10 mouse cellular contexts compared by ENCODE assay signal in genomic region chr2:72117138-72118011, GRCm38 (mm10).
DNase-seq lines count a peak whose midpoint lies in the region; ATAC-seq and TF ChIP-seq lines count a peak whose summit lies in the region.
"Had no signal": no experiment of that assay in that cellular context is flagged by ENCODE, and none has a peak within 500 bp of the region (broad histone marks: within the 10 kb centered on the region; RNA-seq: fewer than 3 reads in every experiment).

No protein-coding gene starts in this region.

- no peaks in the 10 kb centered on the region for H3K27me3 ChIP-seq in kidney, postnatal 0 days (ENCODE audit: insufficient read depth, low read length)
- no peaks in the 10 kb centered on the region for H3K27me3 ChIP-seq in midbrain, embryonic 10.5 days (ENCODE audit: low read depth, poor library complexity, severe bottlenecking)
- H3K27me3 ChIP-seq: stomach, embryonic 15.5 days had no signal

- H3K4me1 ChIP-seq in kidney, postnatal 0 days (replicated peaks; ENCODE audit: insufficient read depth, low read length), result peaks cover 22% of the 10 kb centered on the region
- H3K4me1 ChIP-seq in midbrain, embryonic 10.5 days, result peaks cover 3% of the 10 kb centered on the region; the same call in 1 of the 2 replicates
- H3K4me1 ChIP-seq: stomach, embryonic 15.5 days had no signal

- no peaks in the 10 kb centered on the region for H3K36me3 ChIP-seq in kidney, postnatal 0 days (ENCODE audit: insufficient read depth, low read length)
- H3K36me3 ChIP-seq in midbrain, embryonic 10.5 days, result no peaks in the 10 kb centered on the region
- H3K36me3 ChIP-seq: stomach, embryonic 15.5 days had no signal

- no peak overlapping the region for H3K4me3 ChIP-seq in kidney, postnatal 0 days (replicated peaks; ENCODE audit: low read depth, low read length)
- H3K4me3 ChIP-seq in midbrain, embryonic 10.5 days, result no peak overlapping the region
- H3K4me3 ChIP-seq: stomach, embryonic 15.5 days had no signal

- ATAC-seq in CD4-positive, CD25-positive, alpha-beta regulatory T cell, adult 4 months, result peak; percentile 67
- no peak; the same call in 1 of the 2 replicates for ATAC-seq in kidney, postnatal 0 days (replicated peaks; ENCODE audit: low FRiP score, low read depth)

- peak; percentile 51 for DNase-seq in embryo, embryonic 10 days (ENCODE audit: low spot score)
- DNase-seq in embryo, embryonic 11 days, result no peak
- DNase-seq in heart, adult 9 months (ENCODE audit: low spot score in 2 of 2), result peak; percentile 79 to 89
- peak; percentile 56 for DNase-seq in kidney, postnatal 0 days (ENCODE audit: low spot score)
- peak; percentile 20 to 33 for DNase-seq in thymus, postnatal 10 days (ENCODE audit: low spot score in 2 of 2)
- no peak for DNase-seq in midbrain, embryonic 10.5 days (ENCODE audit: low spot score)
- no peak for DNase-seq in cerebellum, adult 8-10 months

- peak overlapping the region; percentile 54 for H3K27ac ChIP-seq in kidney, postnatal 0 days
- H3K27ac ChIP-seq in midbrain, embryonic 10.5 days (replicated peaks), result no peak overlapping the region; the same call in 1 of the 2 replicates
- H3K27ac ChIP-seq: liver, embryonic 14.5 days; stomach, embryonic 15.5 days had no signal

- no peak for TF ChIP-seq CTCF in kidney, postnatal 0 days (IDR thresholded peaks at IDR 0.05; ENCODE audit: low read depth)

- no peak overlapping the region for H3K4me2 ChIP-seq in kidney, postnatal 0 days (ENCODE audit: low read length)
- H3K4me2 ChIP-seq: stomach, embryonic 15.5 days had no signal

- WGBS in kidney, postnatal 0 days, result 35% methylated on average over 15 of the region's 15 CpGs
- 68% methylated on average over 15 of the region's 15 CpGs for WGBS in midbrain, embryonic 10.5 days

- H3K9me3 ChIP-seq in kidney, postnatal 0 days (replicated peaks; ENCODE audit: low read length), result no peaks in the 10 kb centered on the region
- H3K9me3 ChIP-seq in midbrain, embryonic 10.5 days (replicated peaks), result no peaks in the 10 kb centered on the region
- H3K9me3 ChIP-seq: stomach, embryonic 15.5 days had no signal

- H3K9ac ChIP-seq in kidney, postnatal 0 days (ENCODE audit: low read depth, low read length), result no peak overlapping the region
- H3K9ac ChIP-seq: liver, embryonic 14.5 days; stomach, embryonic 15.5 days had no signal

Comparison
In these comparisons a context has a peak if more than half of its experiments do, and no peak if none do; other contexts are left out.
1. DNase-seq: peak in embryo, embryonic 10 days (single experiment), heart, adult 9 months (2 of 2), kidney, postnatal 0 days (single experiment) and thymus, postnatal 10 days (2 of 2); none in embryo, embryonic 11 days (single experiment), midbrain, embryonic 10.5 days (single experiment) and cerebellum, adult 8-10 months (single experiment).